Mouse (Mus musculus) G1E (cell line): ENCODE data around the gene Sec61b. TPM values are rescaled to one million over a fixed set of nuclear protein-coding genes. Genes with fewer than 3 reads are reported as not detected.

ENCODE experiments used
- ATAC-seq: 2 replicates; pipeline ENCODE4 v1.8.0; 2016; ENCODE audit warnings: mild to moderate bottlenecking; ENCODE audit not compliant: insufficient number of reproducible peaks, poor library complexity, low FRiP score, severe bottlenecking; ENCODE audit errors: extremely low read depth
- DNase-seq: peaks from one replicate; pipeline ENCODE4 v3.0.0; 2012; ENCODE audit warnings: low spot score
- H3K27me3 ChIP-seq: 2 replicates; pipeline ENCODE4 v1.6.1; 2012; ENCODE audit warnings: mild to moderate bottlenecking, low read length, inconsistent platforms; ENCODE audit not compliant: insufficient read depth
- H3K36me3 ChIP-seq: replicated peaks from 2 replicates; pipeline ENCODE3; 2012; ENCODE audit warnings: mild to moderate bottlenecking, inconsistent platforms
- H3K4me1 ChIP-seq: 2 replicates; pipeline ENCODE4 v1.6.1; 2012; ENCODE audit warnings: low read depth, low read length, inconsistent platforms, mixed read lengths; ENCODE audit not compliant: insufficient read depth
- H3K4me3 ChIP-seq: 2 replicates; pipeline ENCODE4 v1.5.1; 2012; ENCODE audit warnings: low read depth, mild to moderate bottlenecking, inconsistent platforms, low read length, moderate library complexity, mixed read lengths
- H3K9me3 ChIP-seq: replicated peaks from 2 replicates; pipeline ENCODE4 v1.6.1; 2012; ENCODE audit warnings: inconsistent platforms
- CTCF ChIP-seq: IDR thresholded peaks from 2 replicates; pipeline ENCODE4 v1.5.1; 2012; ENCODE audit warnings: low read depth, low read length, inconsistent platforms, mixed read lengths
- GATA1 ChIP-seq: IDR thresholded peaks from 2 replicates; pipeline ENCODE4 v1.6.1; 2012; ENCODE audit warnings: borderline replicate concordance, low read length, inconsistent platforms, mixed read lengths
- GATA2 ChIP-seq: IDR thresholded peaks from 2 replicates; pipeline ENCODE4 v1.6.1; 2012; ENCODE audit warnings: low read depth, low read length, inconsistent platforms, borderline replicate concordance
- POLR2AphosphoS5 ChIP-seq: IDR thresholded peaks from 2 replicates; pipeline ENCODE4 v1.6.1; 2012; ENCODE audit warnings: low read depth, low read length, inconsistent platforms; ENCODE audit not compliant: insufficient replicate concordance
- TAL1 ChIP-seq: conservative IDR thresholded peaks from 2 replicates; pipeline ENCODE4 v1.6.1; 2012; ENCODE audit warnings: low read depth, low read length, inconsistent platforms, mixed read lengths
- polyA plus RNA-seq: library from polyadenylated mRNA; stranded (reverse); fragments of >175 nt; gene quantifications from 2 replicates; pipeline ENCODE4 v1.2.3, GENCODE M21; 2012
- total RNA-seq, 2 experiments: library from RNA; stranded (forward) in 1 of 2; stranded (reverse) in 1 of 2; fragments of 200-1000 nt in 1 of 2; fragments of >200 nt in 1 of 2; fragmentation: Nextera tagmentation in 1 of 2; gene quantifications; 2 replicates each; pipeline ENCODE4 v1.2.3; 2014 to 2017

Sec61b gene
- total and polyA plus RNA-seq, 3 experiments, result 75.2 to 145 (median 119) TPM

DNA sequence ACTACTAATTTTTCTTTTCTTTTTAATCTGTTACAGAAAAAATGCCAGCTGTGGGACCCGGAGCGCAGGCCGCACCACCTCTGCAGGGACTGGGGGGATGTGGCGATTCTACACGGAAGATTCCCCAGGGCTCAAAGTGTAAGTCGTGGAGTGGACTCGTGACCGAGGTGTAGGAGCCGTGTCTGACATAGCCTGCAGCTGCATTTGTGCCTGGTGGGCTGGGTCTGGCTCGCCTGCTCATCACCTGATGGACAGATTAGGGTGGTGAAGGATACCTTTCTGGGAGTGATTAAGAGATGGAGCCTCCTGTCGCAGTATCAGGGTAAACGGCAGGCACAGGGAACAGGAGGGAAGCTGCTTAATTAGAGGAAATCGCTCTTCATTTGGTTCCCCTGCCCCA is 5.6 kb downstream of the Sec61b start:
- DNase-seq, result no peak
- H3K36me3 ChIP-seq, result peaks cover 82% of the 10 kb centered on the region
- peaks cover 21% of the 10 kb centered on the region for H3K4me1 ChIP-seq
- no peaks in the 10 kb centered on the region for H3K9me3 ChIP-seq
- TF ChIP-seq GATA1 (no peak), TAL1 (no peak), POLR2AphosphoS5 (no peak), CTCF (no peak), GATA2 (no peak)
- ATAC-seq, result no peak
- H3K27me3 ChIP-seq, result no peaks in the 10 kb centered on the region
- no peak overlapping the region for H3K4me3 ChIP-seq

GRCm38 (mm10) chr4:47480576-47480975 is 6.1 kb downstream of the Sec61b start:
- Histone ChIP-seq H3K4me3 (no peak overlapping the region), H3K4me1 (peaks cover 17% of the 10 kb centered on the region), H3K27me3 (no peaks in the 10 kb centered on the region), H3K9me3 (no peaks in the 10 kb centered on the region), H3K36me3 (peaks cover 82% of the 10 kb centered on the region)
- no peak for ATAC-seq
- TF ChIP-seq GATA2 (no peak), CTCF (no peak), GATA1 (no peak), TAL1 (no peak)
- DNase-seq, result no peak

GRCm38 (mm10) chr4:47491243-47491642 is 16.8 kb downstream of the Sec61b start:
- ATAC-seq (no peak), DNase-seq (no peak)
- H3K4me3 ChIP-seq, result no peak overlapping the region
- TF ChIP-seq CTCF, result no peak
- TF ChIP-seq GATA2, result no peak
- no peak for TF ChIP-seq POLR2AphosphoS5
- TF ChIP-seq TAL1, result no peak
- TF ChIP-seq GATA1, result no peak
- H3K9me3 ChIP-seq, result no peaks in the 10 kb centered on the region
- H3K4me1 ChIP-seq, result no peaks in the 10 kb centered on the region
- peaks cover 16% of the 10 kb centered on the region for H3K27me3 ChIP-seq
- no peaks in the 10 kb centered on the region for H3K36me3 ChIP-seq

DNA sequence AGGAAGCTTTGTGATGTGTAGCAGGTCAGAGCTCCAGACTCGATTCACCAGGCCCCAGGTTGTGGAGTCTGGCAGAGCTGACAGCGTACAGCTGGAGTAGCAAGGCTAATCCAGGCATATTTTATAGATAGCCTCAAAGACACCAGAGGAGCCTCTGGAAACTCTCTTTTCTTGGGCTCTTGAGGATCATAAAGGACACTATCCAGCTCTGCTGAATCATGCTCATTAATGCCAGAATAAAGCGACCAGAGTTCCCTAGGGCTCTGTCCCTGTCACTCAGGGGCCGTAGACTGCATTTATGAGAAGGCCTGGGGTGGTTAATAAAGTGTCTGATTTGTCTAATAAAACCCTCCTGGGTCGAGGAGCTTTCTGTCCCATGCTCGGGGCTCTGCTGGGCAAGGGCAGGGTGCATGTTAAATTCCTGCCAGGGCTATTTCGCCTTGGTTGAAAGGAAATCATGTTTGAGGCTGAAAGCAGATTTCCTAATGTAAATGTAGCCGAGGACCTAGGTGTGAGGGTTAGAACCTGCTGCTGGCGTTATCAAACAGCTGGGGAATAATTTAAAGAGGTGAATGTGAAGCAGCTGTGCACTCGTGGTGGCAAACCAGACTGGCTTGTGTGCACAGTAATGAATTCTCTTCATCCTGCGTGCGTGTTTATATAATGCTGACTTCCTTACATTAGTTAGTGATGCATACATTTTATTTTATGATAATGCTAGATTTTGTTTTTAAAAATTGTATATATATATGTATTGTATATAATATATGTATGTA is 18.0 kb downstream of the Sec61b start:
- H3K4me1 ChIP-seq, result no peaks in the 10 kb centered on the region
- ATAC-seq, result no peak

GRCm38 (mm10) chr4:47493456-47493855 is 19.0 kb downstream of the Sec61b start:
- DNase-seq (no peak), ATAC-seq (no peak)
- Histone ChIP-seq H3K4me1 (no peaks in the 10 kb centered on the region), H3K9me3 (no peaks in the 10 kb centered on the region), H3K36me3 (no peaks in the 10 kb centered on the region), H3K4me3 (no peak overlapping the region), H3K27me3 (peaks cover 14% of the 10 kb centered on the region)
- TF ChIP-seq GATA1, result no peak

More for the DNA sequence above, 18.0 kb downstream of the Sec61b start:
- Histone ChIP-seq H3K4me3 (no peak overlapping the region), H3K9me3 (no peaks in the 10 kb centered on the region), H3K27me3 (peaks cover 14% of the 10 kb centered on the region), H3K36me3 (no peaks in the 10 kb centered on the region)
- DNase-seq, result no peak
- TF ChIP-seq POLR2AphosphoS5 (no peak), TAL1 (no peak), GATA1 (no peak), GATA2 (no peak), CTCF (no peak)

DNA sequence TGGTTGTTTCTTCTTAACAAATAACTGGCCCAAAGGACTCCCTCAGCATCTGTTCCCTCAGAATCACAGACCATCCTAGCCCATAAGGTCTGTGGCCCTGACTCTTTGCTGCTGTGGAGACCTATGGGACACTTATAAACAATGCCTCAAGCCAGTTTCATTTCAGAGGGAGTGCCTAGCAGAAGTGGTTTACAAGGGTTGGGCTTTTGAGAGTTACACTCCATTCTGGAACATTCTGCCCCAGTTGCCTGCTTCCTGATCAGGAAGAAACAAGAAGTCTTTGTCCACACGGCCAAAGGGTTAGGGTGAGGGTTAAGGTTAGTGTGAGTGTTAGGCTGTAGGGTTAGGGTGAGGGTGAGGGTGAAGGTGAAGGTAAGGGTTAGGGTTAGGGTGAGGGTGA is 19.7 kb downstream of the Sec61b start:
- TF ChIP-seq CTCF (no peak), POLR2AphosphoS5 (no peak), GATA1 (no peak), GATA2 (no peak), TAL1 (no peak)
- H3K27me3 ChIP-seq, result peaks cover 12% of the 10 kb centered on the region
- no peaks in the 10 kb centered on the region for H3K9me3 ChIP-seq
- H3K4me3 ChIP-seq, result no peak overlapping the region
- DNase-seq (no peak), ATAC-seq (no peak)
- no peaks in the 10 kb centered on the region for H3K4me1 ChIP-seq
- H3K36me3 ChIP-seq, result no peaks in the 10 kb centered on the region

DNA sequence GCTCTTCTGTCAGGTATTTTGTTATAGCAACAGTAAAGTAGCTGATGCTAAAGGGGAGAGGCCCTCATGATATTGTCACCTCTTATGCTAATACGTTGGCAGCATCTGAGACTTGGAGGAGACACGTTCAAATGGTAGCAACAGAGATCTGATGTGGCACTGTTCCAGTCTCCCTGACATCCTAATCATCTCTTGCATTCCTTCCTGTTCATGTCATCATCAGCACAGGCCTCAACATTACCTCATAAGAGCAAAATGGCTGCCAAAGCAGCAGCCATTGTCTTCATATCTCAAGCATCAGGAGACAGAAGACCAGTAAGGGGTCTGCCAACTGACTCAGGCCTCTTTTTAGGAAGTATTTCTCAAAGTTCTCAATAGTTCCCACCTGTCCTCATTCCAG is 20.2 kb downstream of the Sec61b start:
- H3K4me3 ChIP-seq, result no peak overlapping the region
- H3K36me3 ChIP-seq, result no peaks in the 10 kb centered on the region
- peaks cover 14% of the 10 kb centered on the region for H3K27me3 ChIP-seq
- H3K9me3 ChIP-seq, result no peaks in the 10 kb centered on the region
- no peak for ATAC-seq
- TF ChIP-seq TAL1 (no peak), GATA2 (no peak), POLR2AphosphoS5 (no peak), GATA1 (no peak), CTCF (no peak)
- H3K4me1 ChIP-seq, result no peaks in the 10 kb centered on the region
- no peak for DNase-seq
